Mouse (Mus musculus) limb, embryonic 14.5 days (tissue): ENCODE results near the gene Akr1cl. TPM values are rescaled to one million over a fixed set of nuclear protein-coding genes. Genes with fewer than 3 reads are reported as not detected.

Experiments used
- ATAC-seq: fragments of 200-750 bp; cut with Nextera tagmentation; 2 replicates; pipeline ENCODE4 v1.8.0; 2017; ENCODE audit warnings: low read depth, moderate number of reproducible peaks, moderate TSS enrichment; ENCODE audit not compliant: low FRiP score
- DNase-seq: peaks from one replicate; pipeline ENCODE4 v3.0.0-alpha.2; 2015; ENCODE audit warnings: low spot score
- H3K27ac ChIP-seq: fragments of 300-500 bp; sonication (generic); replicated peaks from 2 replicates; pipeline ENCODE4 v1.5.1; 2014; ENCODE audit warnings: low read depth, mild to moderate bottlenecking, low read length, moderate library complexity, mixed read lengths
- H3K27me3 ChIP-seq: fragments of 300-500 bp; sonication (generic); 2 replicates; pipeline ENCODE4 v1.6.1; 2014; ENCODE audit warnings: low read length, mixed read lengths; ENCODE audit not compliant: control insufficient read depth, insufficient read depth
- H3K36me3 ChIP-seq: fragments of 300-500 bp; sonication (generic); 2 replicates; pipeline ENCODE4 v1.6.1; 2014; ENCODE audit warnings: mild to moderate bottlenecking, low read length, moderate library complexity, mixed read lengths; ENCODE audit not compliant: control insufficient read depth, insufficient read depth
- H3K4me1 ChIP-seq: fragments of 300-500 bp; sonication (generic); 2 replicates; pipeline ENCODE4 v1.6.1; 2014; ENCODE audit warnings: antibody characterized with exemption, low read length, mixed read lengths; ENCODE audit not compliant: control insufficient read depth, insufficient read depth
- H3K4me2 ChIP-seq: fragments of 300-500 bp; sonication (generic); replicated peaks from 2 replicates; pipeline ENCODE4 v1.6.1; 2014; ENCODE audit warnings: low read depth, mild to moderate bottlenecking, low read length, moderate library complexity; ENCODE audit not compliant: severe bottlenecking
- H3K4me3 ChIP-seq: fragments of 300-500 bp; sonication (generic); replicated peaks from 2 replicates; pipeline ENCODE4 v1.5.1; 2014; ENCODE audit warnings: low read length
- H3K9ac ChIP-seq: fragments of 300-500 bp; sonication (generic); 2 replicates; pipeline ENCODE4 v1.6.1; 2014; ENCODE audit warnings: mild to moderate bottlenecking, low read depth, low read length, moderate library complexity; ENCODE audit not compliant: severe bottlenecking
- H3K9me3 ChIP-seq: fragments of 300-500 bp; sonication (generic); 2 replicates; pipeline ENCODE4 v1.6.1; 2016; ENCODE audit warnings: low read length; ENCODE audit not compliant: control insufficient read depth
- POLR2A ChIP-seq: fragments of 200-500 bp; IDR thresholded peaks from 2 replicates; pipeline ENCODE4 v1.8.0; 2012; ENCODE audit warnings: inconsistent platforms, mild to moderate bottlenecking, moderate library complexity, borderline replicate concordance; ENCODE audit not compliant: insufficient read depth, insufficient read length; ENCODE audit errors: extremely low read depth
- WGBS: fragments of 180-500 bp; shearing (Covaris S2); extraction: QIAGEN DNeasy Blood & Tissue Kit; methylation state at CpG from one replicate; pipeline ENCODE4 v1.1.7; 2014; 5-methylcytosine and 5-hydroxymethylcytosine counted together
- polyA plus RNA-seq, 2 experiments: library from polyadenylated mRNA; depleted of rRNA in 1 of 2; stranded (reverse) in 1 of 2; unstranded in 1 of 2; fragments of >200 nt; fragmentation: Nextera tagmentation in 1 of 2; extraction: Ambion mirVana in 1 of 2; gene quantifications; 2 replicates each; pipeline versions ENCODE4 v1.2.1 to v1.2.3; 2012 to 2014

Gene Akr1cl
- polyA plus RNA-seq (2012; rRNA removed) (0.08 TPM in 2 replicates), polyA plus RNA-seq (2014; fragmentation: Nextera tagmentation; extraction: Ambion mirVana) (0.23 TPM in 1 of 2 replicates, not detected in the other)

DNA sequence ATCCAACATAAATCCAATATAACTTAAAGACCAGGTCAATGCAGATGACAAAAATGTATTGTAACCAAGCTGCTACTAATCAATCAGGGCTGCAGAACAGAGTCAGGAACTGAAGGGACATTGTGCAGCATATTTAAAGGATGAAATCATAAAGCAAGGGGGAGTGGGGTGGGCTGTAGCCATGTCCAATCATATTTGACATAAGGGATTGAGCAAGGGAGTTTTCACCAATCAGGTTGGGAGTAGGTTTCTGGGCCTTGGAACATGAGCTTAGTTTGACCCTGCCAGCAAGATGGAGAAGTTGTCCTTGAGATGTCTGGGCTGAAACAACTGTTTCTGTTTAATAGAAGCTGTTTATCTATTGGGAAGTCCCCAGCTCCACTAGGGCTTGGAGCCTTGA, at the start of gene Akr1cl:
Gene Akr1cl (minus strand): TSS at position 119 of the 400 bp plus-strand sequence.
- H3K9ac ChIP-seq = no peak within 1 kb of the TSS
- no peak within 1 kb of the TSS for H3K27ac ChIP-seq
- H3K27me3 ChIP-seq = no peaks in the 10 kb centered on the region
- H3K4me3 ChIP-seq = no peak within 1 kb of the TSS
- 0 out of 2 replicates have a peak, but pooled peaks cover 4% of the 10 kb centered on the region for H3K4me1 ChIP-seq
- ATAC-seq (no peak), DNase-seq (no peak)
- no peaks in the 10 kb centered on the region for H3K9me3 ChIP-seq
- TF ChIP-seq POLR2A = no peak
- H3K36me3 ChIP-seq = no peaks in the 10 kb centered on the region
- no peak within 1 kb of the TSS for H3K4me2 ChIP-seq

DNA sequence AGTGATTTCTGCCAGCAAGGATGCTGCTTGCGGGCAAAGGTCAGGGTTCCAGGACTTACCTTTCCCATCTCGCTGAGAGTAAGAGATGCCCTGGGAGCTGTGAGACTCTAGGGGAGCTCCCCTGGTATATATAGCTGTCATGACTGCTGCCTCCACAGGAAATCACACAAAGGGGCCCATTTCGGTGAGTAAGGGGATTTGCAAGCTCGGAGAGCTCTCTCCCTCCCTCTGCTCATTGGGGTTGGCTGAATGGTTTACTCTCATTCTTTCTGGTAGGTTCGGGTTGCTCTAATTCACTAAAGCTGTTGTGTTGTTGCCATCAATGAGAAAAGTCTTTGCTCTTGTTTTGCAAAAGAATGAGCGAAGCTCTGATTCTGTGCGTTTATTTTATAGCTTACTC, 49.6 kb upstream of the Akr1cl start, which contains the start of gene Crygb:
Gene Crygb (minus strand): TSS at position 101 of the 400 bp plus-strand sequence.
- Histone ChIP-seq H3K27ac (no peak within 1 kb of the TSS), H3K4me1 (no peaks in the 10 kb centered on the region), H3K9me3 (no peaks in the 10 kb centered on the region), H3K27me3 (no peaks in the 10 kb centered on the region), H3K4me2 (no peak within 1 kb of the TSS), H3K36me3 (no peaks in the 10 kb centered on the region), H3K9ac (no peak within 1 kb of the TSS), H3K4me3 (no peak within 1 kb of the TSS)
- no peak for DNase-seq
- no peak for TF ChIP-seq POLR2A
- no peak for ATAC-seq
- 32% methylated on average over 7 of the region's 7 CpGs for WGBS

DNA sequence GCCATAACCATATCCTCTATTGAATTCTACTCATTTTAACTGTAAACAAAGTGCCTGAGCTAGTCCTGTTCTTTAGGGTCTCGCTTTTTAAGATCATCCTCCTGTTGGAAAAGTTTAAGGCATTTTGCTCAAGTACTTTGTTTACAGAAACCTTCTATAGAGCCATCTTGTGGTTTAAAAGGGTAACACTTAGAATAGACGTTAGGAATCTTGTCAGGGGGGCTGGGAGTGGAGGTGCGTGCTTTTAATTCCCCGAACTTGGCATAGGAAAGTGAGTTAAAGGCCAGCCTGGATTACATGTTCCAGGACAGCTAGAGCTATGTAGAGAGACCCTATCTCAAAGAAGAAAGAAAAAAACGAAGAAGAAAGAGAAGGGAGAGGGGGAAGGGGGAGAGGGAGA, 43.0 kb upstream of the Akr1cl start:
- TF ChIP-seq POLR2A = no peak
- H3K4me2 ChIP-seq = no peak overlapping the region
- no peaks in the 10 kb centered on the region for H3K9me3 ChIP-seq
- DNase-seq (no peak), ATAC-seq (no peak)
- no peaks in the 10 kb centered on the region for H3K27me3 ChIP-seq
- no peak overlapping the region for H3K4me3 ChIP-seq
- no peaks in the 10 kb centered on the region for H3K36me3 ChIP-seq
- 21% methylated on average over 5 of the region's 5 CpGs for WGBS
- no peak overlapping the region for H3K9ac ChIP-seq
- H3K4me1 ChIP-seq = no peaks in the 10 kb centered on the region
- H3K27ac ChIP-seq = no peak overlapping the region

DNA sequence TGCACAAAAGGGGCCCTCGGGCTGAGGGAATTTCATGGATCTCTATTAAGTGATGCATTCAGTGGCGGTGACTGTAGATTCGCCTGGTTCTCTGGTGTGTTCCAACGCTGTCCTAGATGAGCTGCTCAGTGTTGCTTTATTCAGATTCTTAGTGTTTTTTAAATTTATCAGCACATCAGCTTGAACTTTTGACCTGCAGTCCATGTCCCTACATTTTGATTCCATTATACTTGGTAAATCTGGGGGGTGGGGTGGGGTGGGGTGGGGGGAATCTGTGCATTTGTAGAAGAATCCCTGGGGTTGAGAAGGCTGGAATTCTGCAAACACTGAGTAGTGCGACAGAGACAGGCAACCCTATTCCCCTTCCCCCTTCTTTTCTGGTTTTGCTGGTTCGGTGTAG, 41.0 kb upstream of the Akr1cl start, which contains the start of gene Crygc:
Gene Crygc (minus strand): TSS at position 101 of the 400 bp plus-strand sequence.
- WGBS = 74% methylated on average over 6 of the region's 6 CpGs
- no peak within 1 kb of the TSS for H3K4me2 ChIP-seq
- ATAC-seq (no peak), DNase-seq (no peak)
- no peaks in the 10 kb centered on the region for H3K4me1 ChIP-seq
- no peak within 1 kb of the TSS for H3K27ac ChIP-seq
- H3K27me3 ChIP-seq = no peaks in the 10 kb centered on the region
- H3K4me3 ChIP-seq = no peak within 1 kb of the TSS
- no peaks in the 10 kb centered on the region for H3K36me3 ChIP-seq
- H3K9ac ChIP-seq = no peak within 1 kb of the TSS
- no peaks in the 10 kb centered on the region for H3K9me3 ChIP-seq
- TF ChIP-seq POLR2A = no peak

DNA sequence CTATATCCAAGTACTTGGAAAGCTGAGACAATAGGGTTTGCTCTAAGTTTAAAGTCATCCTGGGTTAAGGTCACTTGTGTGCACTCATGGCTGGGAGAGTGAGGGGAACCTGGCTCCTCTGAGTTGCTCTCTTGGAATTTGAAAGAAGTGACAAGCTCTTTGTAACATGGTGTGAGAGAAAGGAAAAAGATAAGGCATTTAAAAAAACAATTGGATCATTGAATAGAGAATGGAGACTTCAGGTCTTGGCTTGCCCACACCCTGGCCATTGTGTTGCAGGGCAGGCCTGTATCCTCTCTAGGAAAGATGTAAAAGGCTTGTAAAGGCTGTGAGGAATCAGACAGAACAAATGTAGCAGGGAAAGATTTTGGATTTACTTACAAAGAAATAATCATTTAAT, 35.3 kb upstream of the Akr1cl start:
- H3K36me3 ChIP-seq = no peaks in the 10 kb centered on the region
- H3K4me3 ChIP-seq = no peak overlapping the region
- no peak overlapping the region for H3K27ac ChIP-seq
- H3K9me3 ChIP-seq = no peaks in the 10 kb centered on the region
- no peaks in the 10 kb centered on the region for H3K4me1 ChIP-seq
- H3K27me3 ChIP-seq = no peaks in the 10 kb centered on the region
- no peak overlapping the region for H3K4me2 ChIP-seq
- no peak for TF ChIP-seq POLR2A
- DNase-seq (no peak), ATAC-seq (no peak)
- H3K9ac ChIP-seq = no peak overlapping the region

GRCm38 (mm10) chr1:65064201-65064600, 31.6 kb upstream of the Akr1cl start:
- WGBS = 91% methylated on average over 15 of the region's 15 CpGs

More at GRCm38 (mm10) chr1:65064201-65064600, 31.6 kb upstream of the Akr1cl start:
- H3K4me3 ChIP-seq = no peak overlapping the region
- no peak overlapping the region for H3K9ac ChIP-seq
- no peaks in the 10 kb centered on the region for H3K36me3 ChIP-seq
- H3K9me3 ChIP-seq = no peaks in the 10 kb centered on the region
- no peaks in the 10 kb centered on the region; the same call in 1 of the 2 replicates for H3K27me3 ChIP-seq
- ATAC-seq (no peak), DNase-seq (no peak)
- no peak overlapping the region for H3K4me2 ChIP-seq
- no peak overlapping the region for H3K27ac ChIP-seq
- TF ChIP-seq POLR2A = no peak
- no peaks in the 10 kb centered on the region for H3K4me1 ChIP-seq
